In the genomic region with DNA sequence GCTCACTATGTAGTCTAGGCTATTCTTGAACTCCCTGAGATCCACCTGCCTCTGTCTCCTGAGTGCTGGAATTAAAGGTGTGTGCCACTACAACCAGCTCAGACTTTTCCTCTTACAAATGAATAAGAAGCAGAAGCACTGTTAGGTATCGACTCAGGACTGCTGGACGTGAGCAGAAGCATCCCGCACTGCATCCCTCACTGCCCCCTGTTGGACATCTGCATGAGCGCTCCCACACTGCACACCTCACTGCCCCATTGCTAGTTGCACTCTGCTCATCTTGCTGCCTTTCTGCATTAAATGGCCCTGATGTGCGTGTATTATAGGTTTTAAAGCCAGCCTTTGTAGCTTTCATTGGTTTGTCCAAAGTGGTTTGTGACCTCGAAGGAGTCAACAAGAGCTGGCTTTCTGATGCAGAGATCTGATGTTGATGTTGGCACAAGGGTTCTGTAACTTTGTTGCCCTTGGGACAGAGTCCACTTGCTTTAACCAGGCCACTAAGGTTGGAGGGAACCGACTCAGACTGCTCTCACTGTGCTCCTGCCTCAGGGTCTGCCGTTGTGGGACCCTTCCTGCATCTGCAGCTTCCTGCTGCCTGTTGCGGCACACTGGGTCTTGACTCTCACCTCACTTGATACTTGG, we compare ENCODE assay signal across 10 mouse cellular contexts. TPM values are rescaled to one million over a fixed set of nuclear protein-coding genes. Genes with fewer than 3 reads are reported as not detected.
DNase-seq lines count a peak whose midpoint lies in the region; ATAC-seq and TF ChIP-seq lines count a peak whose summit lies in the region.
"Had no signal": no experiment of that assay in that cellular context is flagged by ENCODE, and none has a peak within 500 bp of the region (broad histone marks: within the 10 kb centered on the region; RNA-seq: fewer than 3 reads in every experiment).

No protein-coding gene starts in this region.

- no peak overlapping the region for H3K4me3 ChIP-seq in left cerebral cortex, adult 2 months
- H3K4me3 ChIP-seq in C2C12 (ENCODE audit: insufficient read depth, poor library complexity, severe bottlenecking) (no peak overlapping the region), G1E (ENCODE audit: low read depth, low read length) (peak overlapping the region; percentile 36; the same call in 1 of the 2 replicates)
- no peak overlapping the region for H3K4me3 ChIP-seq in forebrain, embryonic 12.5 days (replicated peaks)
- H3K4me3 ChIP-seq: neural tube, embryonic 15.5 days had no signal

- no peak overlapping the region for H3ac ChIP-seq in C2C12 (ENCODE audit: control insufficient read depth, insufficient read length, low read depth)

- DNase-seq in left cerebral cortex, adult 2 months (ENCODE audit: extremely low spot score in 1 of 2, low spot score in 2 of 2) = no peak
- DNase-seq in left cerebral cortex, adult 8-10 months (ENCODE audit: low spot score in 2 of 2) = no peak
- no peak for DNase-seq in G1E (ENCODE audit: low spot score)
- peak; percentile 54 for DNase-seq in kidney, postnatal 10 days
- DNase-seq in heart, adult 11 months = no peak
- DNase-seq in spleen, postnatal 36 days (ENCODE audit: low spot score in 2 of 2) = no peak

- H3K4me1 ChIP-seq in G1E (ENCODE audit: insufficient read depth, low read depth, low read length) = peaks cover 37% of the 10 kb centered on the region
- peaks cover 16% of the 10 kb centered on the region for H3K4me1 ChIP-seq in forebrain, embryonic 12.5 days

- WGBS in forebrain, embryonic 12.5 days = 69% methylated on average over 9 of the region's 9 CpGs

- H3K27me3 ChIP-seq in C2C12 (ENCODE audit: control insufficient read depth, insufficient read depth, insufficient read length) (no peaks in the 10 kb centered on the region), G1E (ENCODE audit: insufficient read depth, low read length) (no peaks in the 10 kb centered on the region)
- H3K27me3 ChIP-seq in forebrain, embryonic 12.5 days = no peaks in the 10 kb centered on the region
- H3K27me3 ChIP-seq: neural tube, embryonic 15.5 days had no signal

- intact Hi-C loops in left cerebral cortex, adult 2 months (cut with DNase I) = no loop called here

- H3K79me2 ChIP-seq in C2C12 (ENCODE audit: control insufficient read depth, insufficient read depth) = peaks cover 36% of the 10 kb centered on the region

- no peak overlapping the region for H3K4me2 ChIP-seq in forebrain, embryonic 12.5 days
- H3K4me2 ChIP-seq: neural tube, embryonic 15.5 days had no signal

- peaks cover 16% of the 10 kb centered on the region for H3K79me3 ChIP-seq in C2C12 (ENCODE audit: low read depth)

- no peak for ATAC-seq in G1E (ENCODE audit: extremely low read depth, insufficient number of reproducible peaks, low FRiP score, poor library complexity, severe bottlenecking)
- no peak for ATAC-seq in forebrain, embryonic 12.5 days (ENCODE audit: low FRiP score)

- no peak overlapping the region for H3K27ac ChIP-seq in left cerebral cortex, adult 2 months
- H3K27ac ChIP-seq in forebrain, embryonic 12.5 days = no peak overlapping the region
- H3K27ac ChIP-seq: neural tube, embryonic 15.5 days had no signal

- peak; percentile 38 for TF ChIP-seq CTCF in left cerebral cortex, adult 2 months (IDR thresholded peaks at IDR 0.05)
- TF ChIP-seq CTCF in C2C12 (IDR thresholded peaks at IDR 0.05; ENCODE audit: control insufficient read depth, insufficient read depth, insufficient read length) = peak; percentile 77
- peak; percentile 23; the same call in 1 of the 2 replicates for TF ChIP-seq CTCF in G1E (IDR thresholded peaks at IDR 0.05; ENCODE audit: low read depth, low read length)

- no peaks in the 10 kb centered on the region for H3K9me3 ChIP-seq in G1E (replicated peaks)
- H3K9me3 ChIP-seq in forebrain, embryonic 12.5 days = no peaks in the 10 kb centered on the region
- H3K9me3 ChIP-seq: neural tube, embryonic 15.5 days had no signal

- H3K36me3 ChIP-seq in C2C12 (ENCODE audit: control insufficient read depth, insufficient read depth) (peaks cover 47% of the 10 kb centered on the region), G1E (replicated peaks) (peaks cover 57% of the 10 kb centered on the region)
- H3K36me3 ChIP-seq in forebrain, embryonic 12.5 days (replicated peaks) = peaks cover 49% of the 10 kb centered on the region

- no peak overlapping the region for H3K9ac ChIP-seq in forebrain, embryonic 12.5 days
- H3K9ac ChIP-seq: neural tube, embryonic 15.5 days had no signal

TF ChIP-seq in C2C12, 6 proteins besides CTCF, POLR2A, EP300 and RAD21:
- no peak for TF ChIP-seq CEBPB (IDR thresholded peaks at IDR 0.05; ENCODE audit: low read depth)
- TF ChIP-seq MYOG (IDR thresholded peaks at IDR 0.05; ENCODE audit: control insufficient read depth, extremely low read depth, insufficient read length) = no peak
- no peak for TF ChIP-seq MAX (IDR thresholded peaks at IDR 0.05)
- no peak for TF ChIP-seq USF1 (IDR thresholded peaks at IDR 0.05; ENCODE audit: low read depth)
- no peak for TF ChIP-seq FOSL1 (IDR thresholded peaks at IDR 0.05; ENCODE audit: insufficient read depth, low read length, poor library complexity, severe bottlenecking)
- TF ChIP-seq MYOD1 (IDR thresholded peaks at IDR 0.05; ENCODE audit: control insufficient read depth, insufficient read length, low read depth) = no peak

RNA-seq across cellular contexts. Expression of gene Atg101, which starts 2.2 kb away (rescaled TPM):
- total RNA-seq in left cerebral cortex, adult 2 months (2021) = 10 to 100 TPM; 41.9 to 44.5 TPM
- 10 to 100 TPM; 35.9 to 39.3 (median 37.6) TPM for total RNA-seq in left cerebral cortex, adult 8-10 months (2022)
- 61.3 TPM for polyA plus RNA-seq in C2C12 (2012; fragmentation: generic; extraction: Trizol)
- total RNA-seq in G1E (2014; fragmentation: Nextera tagmentation) = 5.9 and 11.0 TPM in 2 replicates
- 34.6 and 35.3 TPM in 2 replicates for total RNA-seq in G1E (2017)
- 42.5 and 55.1 TPM in 2 replicates for polyA plus RNA-seq in G1E (2012)
- 61.9 and 63.2 TPM in 2 replicates for polyA plus RNA-seq in forebrain, embryonic 12.5 days (2016; fragmentation: Nextera tagmentation; extraction: Ambion mirVana)

RNA-seq across cellular contexts. Expression of gene 6030408B16Rik, which starts 6.8 kb away (rescaled TPM):
- under 1 TPM; 0.30 to 0.41 TPM for total RNA-seq in left cerebral cortex, adult 2 months (2021)
- total RNA-seq in left cerebral cortex, adult 8-10 months (2022) = under 1 TPM in 3 of 4 experiments, not detected in 1; 0.18 to 0.91 (median 0.84) TPM
- 0.06 TPM for polyA plus RNA-seq in C2C12 (2012; fragmentation: generic; extraction: Trizol)
- not detected in 2 replicates for total RNA-seq in G1E (2014; fragmentation: Nextera tagmentation)
- total RNA-seq in G1E (2017) = 0.12 TPM in 1 of 2 replicates, not detected in the other
- polyA plus RNA-seq in G1E (2012) = 0.09 TPM in 1 of 2 replicates, not detected in the other
- polyA plus RNA-seq in forebrain, embryonic 12.5 days (2016; fragmentation: Nextera tagmentation; extraction: Ambion mirVana) = 0.27 and 0.28 TPM in 2 replicates
- total RNA-seq: hematopoietic stem cell, adult 5-6 weeks had no signal

RNA-seq across cellular contexts. Expression of gene Nr4a1, which starts 32.2 kb away (rescaled TPM):
- 100 to 1,000 TPM; 155 to 210 TPM for total RNA-seq in left cerebral cortex, adult 2 months (2021)
- total RNA-seq in left cerebral cortex, adult 8-10 months (2022) = 100 to 1,000 TPM in 1 of 4 experiments, 10 to 100 TPM in 3; 36.3 to 102 (median 74.5) TPM
- polyA plus RNA-seq in C2C12 (2012; fragmentation: generic; extraction: Trizol) (8.1 TPM), G1E (2012) (0.04 TPM in 1 of 2 replicates, not detected in the other)
- total RNA-seq in G1E (2014; fragmentation: Nextera tagmentation) (not detected in 2 replicates), G1E (2017) (not detected in 2 replicates)
- 2.9 and 3.6 TPM in 2 replicates for polyA plus RNA-seq in forebrain, embryonic 12.5 days (2016; fragmentation: Nextera tagmentation; extraction: Ambion mirVana)

Comparison
In these comparisons a context has a peak if more than half of its experiments do, and no peak if none do; other contexts are left out.
1. CTCF ChIP-seq: peak in every context shown above with its lines; median percentile 77 in C2C12; 38 in left cerebral cortex, adult 2 months; 23 in G1E.
2. RNA of gene Nr4a1, which starts 32.2 kb away (total RNA-seq): 155 to 210 TPM in left cerebral cortex, adult 2 months and 36.3 to 102 TPM in left cerebral cortex, adult 8-10 months; not detected in G1E; every median in the first group is over 10 times any median in the second.